In the genomic region with DNA sequence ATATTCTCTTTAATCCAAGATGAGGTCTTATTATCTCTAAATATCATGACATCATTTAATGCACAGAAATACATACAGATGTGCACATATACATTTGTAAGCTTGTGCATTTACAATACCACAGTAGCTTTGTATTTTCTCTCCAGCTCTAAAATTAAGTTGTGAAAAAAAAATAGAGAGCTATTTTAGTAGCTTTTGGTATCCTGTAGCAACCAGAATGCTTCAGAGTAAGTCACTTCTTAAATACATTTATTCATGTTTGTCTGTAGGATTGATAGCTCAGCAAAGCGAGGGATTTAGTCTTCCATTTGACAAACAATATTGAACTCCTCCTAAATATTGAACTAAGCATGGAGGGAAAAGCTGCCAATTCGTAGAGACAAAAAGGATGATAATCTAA, we compare ENCODE assay signal across 27 mouse cellular contexts.
A peak's percentile ranks its signal among the peaks of the same experiment; 100 is the strongest.
DNase-seq lines count a peak whose midpoint lies in the region; ATAC-seq and TF ChIP-seq lines count a peak whose summit lies in the region.
"Had no signal": no experiment of that assay in that cellular context is flagged by ENCODE, and none has a peak within 500 bp of the region (broad histone marks: within the 10 kb centered on the region; RNA-seq: fewer than 3 reads in every experiment).

No protein-coding gene starts in this region.

- 66% methylated on average over 2 of the region's 2 CpGs for WGBS in forebrain, postnatal 0 days
- WGBS in forebrain, embryonic 11.5 days = 82% methylated on average over 2 of the region's 2 CpGs

- H3K4me1 ChIP-seq in forebrain, postnatal 0 days (ENCODE audit: insufficient read depth) = no peaks in the 10 kb centered on the region; the same call in 1 of the 2 replicates
- H3K4me1 ChIP-seq in forebrain, embryonic 11.5 days (replicated peaks; ENCODE audit: control insufficient read depth, insufficient read depth, low read length) = no peaks in the 10 kb centered on the region
- H3K4me1 ChIP-seq: embryonic facial prominence, embryonic 13.5 days; embryonic facial prominence, embryonic 15.5 days; forebrain, embryonic 13.5 days; forebrain, embryonic 15.5 days had no signal

- DNase-seq in forebrain, postnatal 0 days = peak; percentile 40
- no peak for DNase-seq in forebrain, embryonic 11.5 days (ENCODE audit: low spot score)
- no peak for DNase-seq in layer of hippocampus, adult 2 months (ENCODE audit: low spot score in 2 of 2)
- DNase-seq in layer of hippocampus, adult 9-10 months (ENCODE audit: low spot score) = no peak
- DNase-seq in neural tube, embryonic 10.5 days (ENCODE audit: extremely low spot score, low spot score) = no peak
- DNase-seq: adrenal gland, adult 8-10 months; adrenal gland, postnatal 14 days; adrenal gland, postnatal 36 days; B cell, adult 2 months; cerebellum, adult 11 months; cerebellum, adult 18-20 months; cerebellum, adult 8-10 months; cerebellum, adult 9-11 months; cerebellum, postnatal 14 days; cerebellum, postnatal 36 days; embryo, embryonic 11 days had no signal

- TF ChIP-seq CTCF in forebrain, postnatal 0 days (IDR thresholded peaks at IDR 0.05; ENCODE audit: low read depth) = no peak
- TF ChIP-seq CTCF in layer of hippocampus, adult 2 months (conservative IDR thresholded peaks at IDR 0.05) = no peak

- no peak overlapping the region for H3K9ac ChIP-seq in forebrain, postnatal 0 days
- no peak overlapping the region for H3K9ac ChIP-seq in forebrain, embryonic 11.5 days (ENCODE audit: low read length)
- H3K9ac ChIP-seq: embryonic facial prominence, embryonic 13.5 days; embryonic facial prominence, embryonic 15.5 days; forebrain, embryonic 13.5 days; forebrain, embryonic 15.5 days had no signal

- no peaks in the 10 kb centered on the region for H3K9me3 ChIP-seq in forebrain, postnatal 0 days (ENCODE audit: low read length)
- no peaks in the 10 kb centered on the region for H3K9me3 ChIP-seq in forebrain, embryonic 11.5 days (ENCODE audit: control insufficient read depth, low read length)
- H3K9me3 ChIP-seq: embryonic facial prominence, embryonic 13.5 days; embryonic facial prominence, embryonic 15.5 days; forebrain, embryonic 10.5 days; forebrain, embryonic 13.5 days; forebrain, embryonic 15.5 days had no signal

- no peaks in the 10 kb centered on the region for H3K36me3 ChIP-seq in forebrain, postnatal 0 days (ENCODE audit: insufficient read depth)
- H3K36me3 ChIP-seq in forebrain, embryonic 11.5 days (ENCODE audit: control insufficient read depth, insufficient read depth, low read length) = no peaks in the 10 kb centered on the region
- H3K36me3 ChIP-seq: embryonic facial prominence, embryonic 13.5 days; embryonic facial prominence, embryonic 15.5 days; forebrain, embryonic 10.5 days; forebrain, embryonic 15.5 days; G1E had no signal

- ATAC-seq in forebrain, postnatal 0 days = peak; percentile 50; the same call in 1 of the 2 replicates
- no peak for ATAC-seq in forebrain, embryonic 11.5 days (replicated peaks; ENCODE audit: low FRiP score)
- ATAC-seq: activated CD4-positive, CD25-positive, alpha-beta regulatory T cell, adult 4 months; CD4-positive, CD25-positive, alpha-beta regulatory T cell, adult 4 months; forebrain, embryonic 13.5 days; forebrain, embryonic 15.5 days; Patski had no signal

- H3K27me3 ChIP-seq in forebrain, postnatal 0 days (ENCODE audit: insufficient read depth, low read length) = no peaks in the 10 kb centered on the region
- no peaks in the 10 kb centered on the region for H3K27me3 ChIP-seq in forebrain, embryonic 11.5 days (ENCODE audit: control insufficient read depth, insufficient read depth, low read length)
- H3K27me3 ChIP-seq: CH12.LX; embryonic facial prominence, embryonic 13.5 days; embryonic facial prominence, embryonic 15.5 days; forebrain, embryonic 13.5 days; forebrain, embryonic 15.5 days; Patski had no signal

- H3K4me2 ChIP-seq in forebrain, postnatal 0 days (ENCODE audit: low read depth) = no peak overlapping the region
- H3K4me2 ChIP-seq in forebrain, embryonic 11.5 days (ENCODE audit: low read depth, low read length, severe bottlenecking) = no peak overlapping the region
- H3K4me2 ChIP-seq: embryonic facial prominence, embryonic 13.5 days; embryonic facial prominence, embryonic 15.5 days; forebrain, embryonic 13.5 days; forebrain, embryonic 15.5 days had no signal

- no peak overlapping the region for H3K27ac ChIP-seq in forebrain, postnatal 0 days (ENCODE audit: low read depth, low read length)
- no peak overlapping the region for H3K27ac ChIP-seq in forebrain, embryonic 11.5 days (ENCODE audit: low read depth, low read length)
- peak overlapping the region; percentile 2; the same call in 1 of the 2 replicates for H3K27ac ChIP-seq in layer of hippocampus, adult 2 months
- H3K27ac ChIP-seq: embryonic facial prominence, embryonic 13.5 days; embryonic facial prominence, embryonic 15.5 days; forebrain, embryonic 10.5 days; forebrain, embryonic 13.5 days; forebrain, embryonic 15.5 days had no signal

- no peak overlapping the region for H3K4me3 ChIP-seq in forebrain, postnatal 0 days (ENCODE audit: low read depth, low read length)
- H3K4me3 ChIP-seq in forebrain, embryonic 11.5 days (ENCODE audit: low read depth, low read length) = no peak overlapping the region
- no peak overlapping the region for H3K4me3 ChIP-seq in layer of hippocampus, adult 2 months
- H3K4me3 ChIP-seq: embryonic facial prominence, embryonic 13.5 days; embryonic facial prominence, embryonic 15.5 days; erythroblast, embryonic 14.5 days; forebrain, embryonic 10.5 days; forebrain, embryonic 13.5 days; forebrain, embryonic 15.5 days had no signal
